Mouse (Mus musculus): ENCODE data around the gene Gm2174. TPM values are rescaled to one million over a fixed set of nuclear protein-coding genes. Genes with fewer than 3 reads are reported as not detected.

Gene Gm2174
- total RNA-seq (2014; rRNA removed) (not detected in 2 replicates), polyA plus RNA-seq (2015; fragmentation: Nextera tagmentation; extraction: Ambion mirVana) (2.8 TPM in 1 of 2 replicates, not detected in the other)

GRCm38 (mm10) chrX:56447524-56448015 lies at the start of gene Gm2174:
Gm2174 (plus strand) TSS chrX:56447965.
- Histone ChIP-seq H3K4me2 (ENCODE audit: low read depth, low read length) (no peak within 1 kb of the TSS), H3K4me1 (ENCODE audit: insufficient read depth, low read length) (no peaks in the 10 kb centered on the region), H3K27me3 (ENCODE audit: insufficient read depth, low read length) (no peaks in the 10 kb centered on the region), H3K9me3 (ENCODE audit: low read length) (no peaks in the 10 kb centered on the region), H3K36me3 (ENCODE audit: insufficient read depth, low read length) (no peaks in the 10 kb centered on the region), H3K4me3 (ENCODE audit: low read length) (no peak within 1 kb of the TSS), H3K9ac (replicated peaks; ENCODE audit: low read length) (no peak within 1 kb of the TSS), H3K27ac (no peak within 1 kb of the TSS)
- TF ChIP-seq CTCF (IDR thresholded peaks at IDR 0.05; ENCODE audit: low read depth) = no peak
- 80% methylated on average over 4 of the region's 4 CpGs for WGBS
- no peak for ATAC-seq
- DNase-seq (ENCODE audit: low spot score) = no peak

GRCm38 (mm10) chrX:56404646-56405045 lies 43.1 kb upstream of the Gm2174 start:
- Histone ChIP-seq H3K9me3 (ENCODE audit: low read length) (no peaks in the 10 kb centered on the region), H3K27ac (no peak overlapping the region), H3K4me1 (ENCODE audit: insufficient read depth, low read length) (no peaks in the 10 kb centered on the region), H3K9ac (replicated peaks; ENCODE audit: low read length) (no peak overlapping the region), H3K4me2 (ENCODE audit: low read depth, low read length) (no peak overlapping the region), H3K27me3 (ENCODE audit: insufficient read depth, low read length) (no peaks in the 10 kb centered on the region), H3K4me3 (ENCODE audit: low read length) (no peak overlapping the region), H3K36me3 (ENCODE audit: insufficient read depth, low read length) (no peaks in the 10 kb centered on the region)
- ATAC-seq (no peak), DNase-seq (ENCODE audit: low spot score) (no peak)
- TF ChIP-seq CTCF (IDR thresholded peaks at IDR 0.05; ENCODE audit: low read depth) = no peak
- 36% methylated on average over 2 of the region's 2 CpGs for WGBS

GRCm38 (mm10) chrX:56405482-56405881 lies 42.3 kb upstream of the Gm2174 start:
- DNase-seq (ENCODE audit: low spot score) (no peak), ATAC-seq (no peak)
- Histone ChIP-seq H3K27ac (no peak overlapping the region), H3K4me3 (ENCODE audit: low read length) (no peak overlapping the region), H3K4me1 (ENCODE audit: insufficient read depth, low read length) (no peaks in the 10 kb centered on the region), H3K9ac (replicated peaks; ENCODE audit: low read length) (no peak overlapping the region), H3K4me2 (ENCODE audit: low read depth, low read length) (no peak overlapping the region), H3K9me3 (ENCODE audit: low read length) (no peaks in the 10 kb centered on the region), H3K36me3 (ENCODE audit: insufficient read depth, low read length) (no peaks in the 10 kb centered on the region), H3K27me3 (ENCODE audit: insufficient read depth, low read length) (no peaks in the 10 kb centered on the region)
- WGBS = 59% methylated on average over 1 of the region's 1 CpGs
- TF ChIP-seq CTCF (IDR thresholded peaks at IDR 0.05; ENCODE audit: low read depth) = no peak

GRCm38 (mm10) chrX:56406128-56406527 lies 41.6 kb upstream of the Gm2174 start:
- no peak for TF ChIP-seq CTCF (IDR thresholded peaks at IDR 0.05; ENCODE audit: low read depth)
- Histone ChIP-seq H3K36me3 (ENCODE audit: insufficient read depth, low read length) (no peaks in the 10 kb centered on the region), H3K4me3 (ENCODE audit: low read length) (no peak overlapping the region), H3K27ac (no peak overlapping the region), H3K4me2 (ENCODE audit: low read depth, low read length) (no peak overlapping the region), H3K9me3 (ENCODE audit: low read length) (no peaks in the 10 kb centered on the region), H3K27me3 (ENCODE audit: insufficient read depth, low read length) (no peaks in the 10 kb centered on the region), H3K4me1 (ENCODE audit: insufficient read depth, low read length) (no peaks in the 10 kb centered on the region), H3K9ac (replicated peaks; ENCODE audit: low read length) (no peak overlapping the region)
- no peak for ATAC-seq
- no peak for DNase-seq (ENCODE audit: low spot score)
- WGBS = 72% methylated on average over 5 of the region's 5 CpGs

GRCm38 (mm10) chrX:56416277-56416676 lies 31.5 kb upstream of the Gm2174 start:
- DNase-seq (ENCODE audit: low spot score) (no peak), ATAC-seq (no peak)
- H3K27me3 ChIP-seq (ENCODE audit: insufficient read depth, low read length) = no peaks in the 10 kb centered on the region
- no peaks in the 10 kb centered on the region for H3K36me3 ChIP-seq (ENCODE audit: insufficient read depth, low read length)
- no peak overlapping the region for H3K4me3 ChIP-seq (ENCODE audit: low read length)
- no peaks in the 10 kb centered on the region for H3K9me3 ChIP-seq (ENCODE audit: low read length)
- no peaks in the 10 kb centered on the region for H3K4me1 ChIP-seq (ENCODE audit: insufficient read depth, low read length)
- no peak overlapping the region for H3K27ac ChIP-seq
- H3K9ac ChIP-seq (replicated peaks; ENCODE audit: low read length) = no peak overlapping the region
- 68% methylated on average over 3 of the region's 3 CpGs for WGBS
- TF ChIP-seq CTCF (IDR thresholded peaks at IDR 0.05; ENCODE audit: low read depth) = no peak
- no peak overlapping the region for H3K4me2 ChIP-seq (ENCODE audit: low read depth, low read length)

GRCm38 (mm10) chrX:56417541-56417940 lies 30.2 kb upstream of the Gm2174 start:
- Histone ChIP-seq H3K27ac (no peak overlapping the region), H3K4me1 (ENCODE audit: insufficient read depth, low read length) (no peaks in the 10 kb centered on the region), H3K9me3 (ENCODE audit: low read length) (no peaks in the 10 kb centered on the region), H3K4me3 (ENCODE audit: low read length) (no peak overlapping the region), H3K9ac (replicated peaks; ENCODE audit: low read length) (no peak overlapping the region), H3K36me3 (ENCODE audit: insufficient read depth, low read length) (no peaks in the 10 kb centered on the region), H3K27me3 (ENCODE audit: insufficient read depth, low read length) (no peaks in the 10 kb centered on the region), H3K4me2 (ENCODE audit: low read depth, low read length) (no peak overlapping the region)
- TF ChIP-seq CTCF (IDR thresholded peaks at IDR 0.05; ENCODE audit: low read depth) = no peak
- 66% methylated on average over 4 of the region's 4 CpGs for WGBS
- DNase-seq (ENCODE audit: low spot score) = no peak
- no peak for ATAC-seq

GRCm38 (mm10) chrX:56430601-56431000 lies 17.2 kb upstream of the Gm2174 start:
- no peak overlapping the region for H3K9ac ChIP-seq (replicated peaks; ENCODE audit: low read length)
- no peak overlapping the region for H3K4me2 ChIP-seq (ENCODE audit: low read depth, low read length)
- WGBS = 49% methylated on average over 2 of the region's 2 CpGs
- no peak overlapping the region for H3K4me3 ChIP-seq (ENCODE audit: low read length)
- no peak overlapping the region for H3K27ac ChIP-seq
- ATAC-seq (no peak), DNase-seq (ENCODE audit: low spot score) (no peak)
- no peaks in the 10 kb centered on the region for H3K9me3 ChIP-seq (ENCODE audit: low read length)
- no peaks in the 10 kb centered on the region for H3K27me3 ChIP-seq (ENCODE audit: insufficient read depth, low read length)
- no peaks in the 10 kb centered on the region for H3K4me1 ChIP-seq (ENCODE audit: insufficient read depth, low read length)
- TF ChIP-seq CTCF (IDR thresholded peaks at IDR 0.05; ENCODE audit: low read depth) = peak; percentile 18
- H3K36me3 ChIP-seq (ENCODE audit: insufficient read depth, low read length) = no peaks in the 10 kb centered on the region
